Mouse (Mus musculus) thymus, postnatal 14 days (tissue): ENCODE measurements around the gene Uaca.

Experiments used
- DNase-seq: peaks from one replicate; pipeline ENCODE4 v3.0.0; 2021

Gene Uaca

DNA sequence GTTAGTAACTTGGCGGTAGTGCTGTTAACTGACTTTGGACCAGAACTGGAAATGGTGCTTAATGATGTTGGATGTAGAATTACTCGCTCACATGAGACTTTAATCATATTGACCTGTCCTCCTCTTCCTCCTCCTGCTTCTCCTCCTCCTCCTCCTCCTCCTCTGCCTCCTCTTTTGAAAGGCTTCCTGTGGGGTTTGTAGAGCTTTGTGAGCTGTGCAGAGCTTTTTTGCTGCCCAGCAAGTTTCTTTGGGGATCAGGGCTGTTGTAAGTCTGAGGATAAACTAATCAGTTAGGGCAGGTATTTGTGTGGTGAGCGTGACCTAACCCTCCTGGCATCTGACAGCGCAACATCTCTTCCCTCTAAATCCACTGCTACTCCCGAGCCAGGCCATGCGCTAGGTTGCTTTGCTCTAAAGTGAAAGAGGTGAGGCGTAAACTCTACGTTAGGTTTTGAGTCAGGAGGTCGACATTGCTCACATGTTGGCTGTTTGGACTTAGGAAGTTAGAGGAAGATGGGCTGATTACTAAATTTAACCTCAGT is 44.1 kb downstream of the Uaca start:
- no peak for DNase-seq

DNA sequence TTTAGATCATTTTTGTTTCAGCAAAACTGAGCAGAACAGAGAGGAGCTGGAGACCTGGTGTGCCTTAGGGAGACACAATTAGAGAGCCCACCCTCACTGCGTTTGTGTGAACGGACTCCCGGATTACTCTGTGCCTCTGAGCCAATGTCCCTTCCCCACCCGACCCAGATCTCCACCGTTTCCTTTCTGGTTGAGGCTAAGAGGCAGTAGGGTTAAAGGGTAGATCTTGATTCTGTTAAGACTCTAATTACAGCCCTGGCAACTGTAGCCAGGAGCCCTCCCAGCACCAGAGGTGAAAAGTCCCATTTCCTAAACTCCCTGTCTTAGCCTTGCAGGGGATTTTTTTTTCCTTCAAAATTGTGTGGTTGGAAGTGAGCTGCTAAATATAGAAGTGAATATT is 47.1 kb downstream of the Uaca start:
- no peak for DNase-seq

DNA sequence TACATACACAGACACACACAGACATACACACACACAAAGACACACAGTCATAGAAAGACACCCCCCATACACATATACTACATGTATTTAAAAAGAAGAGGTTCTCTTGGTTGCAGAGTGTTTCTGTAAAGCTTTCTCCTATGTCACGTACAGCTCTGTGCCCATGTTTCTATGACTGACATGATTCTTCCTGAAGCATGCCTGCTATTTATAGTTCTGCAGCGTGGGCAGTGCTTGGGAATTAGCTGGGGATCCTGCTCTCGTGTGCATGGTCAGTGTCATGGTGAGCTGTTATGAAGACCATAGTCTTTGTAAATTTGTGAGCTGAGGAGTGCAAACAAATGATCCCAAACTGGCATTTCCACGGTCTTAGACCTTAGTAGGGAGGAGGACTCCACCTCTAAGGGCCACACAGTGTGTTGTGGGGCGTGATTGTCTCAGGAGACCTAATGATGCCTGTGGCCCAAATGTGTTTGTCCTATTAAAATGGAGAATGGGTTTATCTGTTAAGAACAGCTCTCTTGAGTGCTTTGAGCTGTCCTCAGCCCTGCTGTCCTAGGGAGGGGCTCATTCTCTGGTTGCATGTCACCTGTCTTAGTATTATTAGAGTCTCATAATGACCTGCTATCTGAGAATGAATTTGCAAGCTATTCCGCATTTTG is 49.2 kb downstream of the Uaca start:
- no peak for DNase-seq

DNA sequence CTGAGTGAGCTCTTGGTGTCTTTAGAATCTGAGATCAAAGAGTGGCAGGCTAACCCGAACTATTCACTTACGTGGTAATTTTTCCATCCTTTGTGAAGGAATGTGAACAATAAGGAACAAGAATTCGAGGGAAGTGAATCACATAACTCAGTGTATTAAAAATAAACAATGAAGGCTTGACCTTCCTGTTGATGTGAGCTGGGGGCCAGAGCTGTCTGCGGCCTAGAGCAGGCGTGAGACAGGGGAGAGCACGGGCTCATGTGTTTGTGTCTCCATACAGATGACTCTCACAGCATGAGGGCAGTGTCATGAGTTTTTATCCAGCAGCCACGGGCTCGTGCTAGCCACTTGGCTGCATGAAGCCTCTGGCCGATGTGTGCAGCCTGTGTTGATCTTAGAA is 54.4 kb downstream of the Uaca start:
- DNase-seq = no peak

DNA sequence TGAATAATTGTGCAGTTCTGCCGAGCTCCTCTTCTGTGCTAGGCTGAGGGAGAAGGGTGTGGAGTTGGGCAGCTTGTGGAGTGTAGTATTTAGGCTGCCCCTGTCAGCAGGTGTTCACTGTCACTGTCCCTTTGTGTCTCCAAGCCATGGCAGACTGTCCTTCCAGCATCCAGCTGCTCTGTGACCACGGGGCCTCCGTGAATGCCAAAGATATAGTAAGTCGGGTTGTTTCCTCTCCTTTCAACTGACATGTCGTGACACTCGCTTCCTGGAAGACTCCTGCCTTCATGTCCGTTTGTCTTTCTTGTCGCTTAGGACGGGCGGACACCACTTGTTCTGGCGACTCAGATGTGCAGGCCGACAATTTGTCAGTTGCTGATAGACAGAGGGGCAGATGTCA is 55.6 kb downstream of the Uaca start:
- DNase-seq = no peak

DNA sequence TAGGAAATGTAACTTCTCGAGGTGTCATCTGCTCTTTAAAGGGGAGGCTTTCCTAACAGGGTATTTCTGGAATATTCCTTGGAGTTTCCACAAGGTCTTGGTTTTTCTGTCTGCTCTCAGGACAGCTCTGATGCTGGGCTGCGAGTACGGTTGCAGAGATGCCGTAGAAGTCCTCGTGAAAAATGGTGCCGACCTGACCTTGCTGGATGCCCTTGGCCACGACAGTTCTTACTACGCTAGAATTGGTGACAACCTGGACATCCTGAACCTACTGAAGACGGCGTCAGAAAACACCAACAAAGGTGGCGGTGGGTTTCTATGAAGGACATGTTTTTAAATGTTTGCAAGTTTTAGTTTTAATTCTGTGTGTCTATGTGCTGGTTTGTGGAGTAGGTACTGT is 59.9 kb downstream of the Uaca start:
- DNase-seq = no peak

DNA sequence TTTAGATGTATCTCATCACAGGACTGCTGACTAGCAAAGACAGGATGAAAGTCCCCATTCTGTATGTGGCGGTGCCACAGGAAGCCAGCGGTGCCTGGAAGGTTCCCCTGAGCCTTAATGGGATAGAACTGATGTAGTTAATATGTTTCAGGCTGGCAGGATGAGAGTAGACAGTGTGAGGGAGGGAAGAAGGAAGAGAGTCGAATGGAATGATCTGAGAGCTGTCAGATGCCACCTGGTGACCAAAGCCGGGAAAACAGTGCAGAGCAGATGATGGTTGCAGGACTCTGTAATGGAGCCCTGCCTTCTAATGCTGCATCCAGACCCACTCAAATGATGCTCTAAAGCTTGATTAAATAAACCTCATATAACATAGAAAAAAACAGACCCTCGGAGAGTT is 63.5 kb downstream of the Uaca start:
- DNase-seq = peak; percentile 60

DNA sequence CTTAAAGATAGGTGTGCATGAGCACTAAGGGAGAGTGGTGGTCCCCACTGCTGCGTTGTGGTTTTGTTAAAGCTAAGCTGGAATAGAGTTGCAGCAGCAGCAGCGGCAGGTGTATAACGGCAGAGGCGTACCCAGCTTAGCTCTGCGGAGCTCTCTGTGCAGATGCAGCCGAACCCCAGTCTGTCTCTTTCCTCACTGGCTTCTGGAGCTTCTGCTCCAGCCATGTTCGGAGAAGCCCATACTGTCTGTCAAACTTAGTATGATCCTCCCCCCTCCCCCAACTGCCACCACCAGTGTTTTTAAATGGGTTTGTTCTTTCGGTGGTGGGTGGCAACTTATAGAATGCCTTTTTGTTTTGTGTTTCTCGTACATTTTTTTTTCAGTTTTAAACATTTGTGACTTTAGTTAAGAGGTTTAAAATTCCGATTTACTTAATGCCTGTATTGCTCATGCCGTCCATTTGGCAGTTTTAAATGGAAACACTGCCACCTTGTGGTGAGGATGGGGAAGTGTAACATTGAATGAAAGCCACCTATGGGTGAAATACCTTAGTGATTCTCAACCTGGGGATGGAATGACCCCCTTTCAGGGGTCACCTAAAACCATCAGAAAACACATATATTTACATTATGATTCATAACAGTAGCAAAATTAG is 64.1 kb downstream of the Uaca start:
- DNase-seq = peak; percentile 56

DNA sequence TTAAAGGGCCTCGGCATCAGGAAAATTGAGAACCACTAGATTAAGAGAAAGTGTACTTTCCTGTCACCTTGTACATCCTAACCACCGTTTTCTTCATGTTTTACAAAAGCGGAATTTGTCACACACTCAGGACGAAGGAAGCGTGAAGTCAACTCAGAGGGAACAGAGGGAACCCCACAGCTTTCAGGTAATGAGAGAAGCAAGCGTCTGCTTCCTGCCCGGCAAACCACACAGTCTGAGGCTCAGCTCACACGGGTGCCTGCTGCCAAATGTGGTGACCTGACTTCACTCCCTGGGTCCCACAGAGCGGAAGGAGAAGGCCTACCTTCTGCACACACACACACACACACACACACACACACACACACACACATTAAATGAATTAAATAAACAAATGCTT is 64.7 kb downstream of the Uaca start:
- DNase-seq = peak; percentile 60

DNA sequence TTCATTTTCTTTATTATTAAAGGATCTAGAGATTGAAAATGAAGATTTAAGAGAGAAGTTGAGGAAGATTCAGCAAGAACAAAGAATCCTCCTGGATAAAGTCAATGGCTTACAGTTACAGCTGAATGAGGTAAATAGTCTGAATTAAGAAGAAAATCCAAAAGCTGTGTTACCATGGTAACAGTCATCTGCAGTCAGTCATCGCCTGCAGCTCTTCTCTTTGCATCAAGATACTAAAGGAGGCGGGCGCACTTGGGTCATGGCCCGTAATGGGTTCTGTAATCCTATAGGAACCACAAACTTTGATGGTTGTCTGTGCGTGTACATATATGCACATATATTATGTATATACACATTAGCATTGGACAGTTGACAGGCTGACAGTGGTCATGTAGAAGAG is 66.7 kb downstream of the Uaca start:
- no peak for DNase-seq

DNA sequence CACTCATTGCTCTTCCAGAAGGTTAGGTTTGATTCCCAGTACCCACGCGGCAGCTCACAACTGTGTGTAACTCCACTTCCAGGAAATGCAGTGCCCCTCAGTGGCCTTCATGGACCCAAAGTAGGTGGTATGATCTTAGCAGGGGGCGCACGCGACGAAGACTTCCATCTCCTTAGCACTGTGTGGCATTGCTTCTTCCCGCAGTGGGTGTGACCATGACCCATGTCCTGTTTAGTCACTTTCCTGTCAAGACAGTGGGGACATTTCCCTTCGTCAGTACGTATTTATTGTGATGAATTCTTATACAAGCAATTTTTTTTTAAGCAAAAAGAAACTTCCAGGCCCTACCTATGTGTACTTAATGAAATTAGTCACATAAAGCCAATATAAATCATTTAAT is 70.3 kb downstream of the Uaca start:
- DNase-seq = no peak

DNA sequence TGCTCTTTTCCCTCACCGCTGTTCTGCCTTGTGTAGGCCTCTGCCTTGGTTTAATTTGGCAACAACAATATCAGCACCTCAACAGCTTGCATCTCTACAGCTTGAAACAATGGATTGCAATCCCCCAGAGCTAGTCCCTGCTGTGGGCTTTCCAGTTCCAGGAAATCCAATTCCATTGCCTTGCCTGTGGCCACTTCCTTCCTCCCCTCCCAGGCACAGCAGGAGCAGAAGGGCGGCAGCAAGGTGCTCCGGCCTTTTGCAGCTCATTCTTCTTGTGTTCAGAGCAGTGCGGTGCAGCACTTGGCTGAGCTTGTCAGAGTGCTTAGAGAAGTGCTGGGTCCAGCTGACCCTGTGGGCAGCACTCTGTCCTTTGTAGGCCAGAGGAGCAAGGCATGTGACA is 71.5 kb downstream of the Uaca start:
- no peak for DNase-seq

DNA sequence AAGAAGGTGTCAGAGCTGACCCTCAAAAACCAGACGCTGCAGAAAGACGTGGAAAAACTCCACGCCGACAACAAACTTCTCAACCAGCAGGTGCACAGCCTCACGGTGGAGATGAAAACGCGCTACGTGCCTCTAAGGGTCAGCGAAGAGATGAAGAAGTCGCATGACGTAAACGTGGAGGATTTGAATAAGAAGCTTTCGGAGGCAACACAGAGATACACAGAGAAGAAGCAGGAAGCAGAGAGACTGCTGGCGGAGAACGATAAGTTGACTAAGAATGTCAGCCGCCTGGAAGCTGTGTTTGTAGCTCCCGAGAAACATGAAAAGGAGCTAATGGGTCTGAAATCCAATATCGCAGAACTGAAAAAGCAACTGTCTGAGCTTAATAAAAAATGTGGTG is 76.1 kb downstream of the Uaca start:
- DNase-seq = no peak

DNA sequence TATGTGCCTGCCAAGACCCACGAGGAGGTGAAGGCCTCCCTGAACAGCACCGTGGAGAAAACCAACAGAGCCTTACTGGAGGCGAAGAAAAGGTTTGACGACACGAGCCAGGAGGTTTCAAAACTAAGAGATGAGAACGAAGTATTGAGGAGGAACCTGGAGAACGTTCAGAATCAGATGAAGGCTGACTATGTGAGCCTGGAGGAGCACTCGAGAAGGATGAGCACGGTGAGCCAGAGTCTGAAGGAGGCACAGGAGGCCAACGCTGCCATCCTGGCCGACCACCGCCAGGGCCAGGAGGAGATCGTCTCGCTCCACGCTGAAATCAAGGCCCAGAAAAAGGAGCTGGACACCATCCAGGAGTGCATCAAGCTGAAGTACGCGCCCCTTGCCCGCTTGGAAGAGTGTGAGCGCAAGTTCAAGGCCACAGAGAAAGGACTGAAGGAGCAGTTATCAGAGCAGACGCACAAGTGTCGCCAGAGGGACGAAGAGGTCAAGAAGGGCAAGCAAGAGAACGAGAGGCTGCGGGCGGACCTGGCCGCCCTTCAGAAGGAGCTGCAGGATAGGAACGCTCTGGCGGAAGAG is 76.7 kb downstream of the Uaca start:
- no peak for DNase-seq

DNA sequence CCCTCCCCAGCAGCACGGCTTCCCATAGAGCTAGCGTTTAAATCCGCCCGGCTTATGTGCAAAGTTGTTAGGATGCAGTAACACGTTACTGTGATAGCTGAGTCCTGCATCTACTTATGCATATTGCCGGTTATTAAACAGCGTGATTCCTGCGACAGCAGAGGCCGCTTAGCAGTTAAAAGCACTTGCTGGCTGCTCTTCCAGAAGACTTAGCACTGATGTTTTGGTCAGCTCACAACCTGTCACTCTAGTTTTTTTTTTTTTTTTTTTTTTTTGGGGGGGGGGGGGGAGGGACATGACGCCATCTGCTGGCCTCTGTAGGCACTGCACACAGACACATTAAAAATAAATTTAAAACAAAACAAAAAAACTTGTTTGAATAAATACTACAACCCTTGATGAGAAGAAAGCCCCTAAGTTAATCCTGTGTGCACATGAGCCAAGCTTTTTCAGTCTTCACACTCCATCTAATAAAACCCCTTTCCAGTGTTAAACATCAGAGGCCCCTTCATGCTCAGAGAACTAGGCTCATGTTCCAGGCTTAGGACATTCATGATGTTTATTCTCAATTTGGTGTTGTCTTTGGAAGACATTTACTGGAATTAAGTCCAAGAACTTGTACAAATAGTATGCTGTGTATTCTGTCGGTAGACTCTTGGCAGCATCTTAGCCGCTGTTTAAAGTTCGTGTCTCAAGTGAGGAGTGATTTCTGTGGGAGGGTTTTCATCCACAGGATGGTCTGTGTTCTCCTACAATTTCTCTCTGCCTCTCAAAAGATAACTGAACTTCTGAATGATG is 79.1 kb downstream of the Uaca start:
- DNase-seq = no peak

DNA sequence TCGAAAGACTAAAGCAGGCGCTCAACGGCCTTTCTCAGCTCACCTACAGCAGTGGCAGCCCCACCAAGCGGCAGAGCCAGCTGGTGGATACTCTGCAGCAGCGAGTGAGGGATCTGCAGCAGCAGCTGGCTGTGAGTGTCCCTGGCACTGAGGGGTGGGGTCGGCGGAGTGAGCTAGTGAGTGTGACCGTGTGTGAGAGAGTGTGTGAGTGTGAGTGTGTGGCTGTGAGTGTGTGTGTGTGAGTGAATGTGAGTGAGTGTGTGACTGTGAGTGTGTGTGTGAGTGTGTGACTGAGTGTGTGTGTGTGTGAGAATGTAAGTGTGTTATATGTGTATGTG is 79.7 kb downstream of the Uaca start:
- no peak for DNase-seq

DNA sequence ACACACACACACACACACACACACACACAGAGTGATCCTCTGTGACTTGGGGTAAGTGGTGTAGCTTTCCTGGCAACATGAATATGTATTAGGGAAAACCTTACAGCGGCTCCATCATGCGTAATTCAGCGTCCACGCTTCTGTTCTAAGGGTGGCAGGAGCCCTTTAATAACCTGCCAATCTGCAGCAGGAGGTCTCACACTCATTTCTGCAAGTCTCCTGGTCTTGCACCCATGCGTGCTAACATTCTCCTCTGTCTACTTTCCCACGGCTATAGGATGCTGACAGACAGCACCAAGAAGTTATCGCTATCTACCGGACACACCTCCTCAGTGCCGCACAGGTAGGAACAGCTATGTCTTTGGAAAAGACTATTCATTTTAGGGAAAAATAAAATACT is 81.7 kb downstream of the Uaca start:
- no peak for DNase-seq

DNA sequence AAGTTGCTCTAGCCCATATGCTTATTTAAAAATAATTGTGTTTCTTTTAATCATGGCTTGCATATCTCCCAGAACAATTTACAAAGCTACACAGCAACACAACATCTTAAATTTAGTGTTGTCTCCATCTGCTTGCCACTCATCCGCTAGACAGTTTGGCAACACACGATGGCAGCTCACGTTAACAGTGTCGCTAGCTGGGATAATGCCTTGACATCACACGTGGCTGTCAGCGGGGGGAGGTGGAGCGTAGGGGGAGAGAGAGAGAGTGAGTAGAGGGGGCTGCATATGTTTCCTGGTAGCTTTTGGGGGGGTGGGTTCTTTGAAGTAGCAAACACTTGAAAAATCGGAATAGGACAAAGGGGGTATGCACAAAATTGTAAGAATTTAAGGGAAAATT is 82.2 kb downstream of the Uaca start:
- no peak for DNase-seq

DNA sequence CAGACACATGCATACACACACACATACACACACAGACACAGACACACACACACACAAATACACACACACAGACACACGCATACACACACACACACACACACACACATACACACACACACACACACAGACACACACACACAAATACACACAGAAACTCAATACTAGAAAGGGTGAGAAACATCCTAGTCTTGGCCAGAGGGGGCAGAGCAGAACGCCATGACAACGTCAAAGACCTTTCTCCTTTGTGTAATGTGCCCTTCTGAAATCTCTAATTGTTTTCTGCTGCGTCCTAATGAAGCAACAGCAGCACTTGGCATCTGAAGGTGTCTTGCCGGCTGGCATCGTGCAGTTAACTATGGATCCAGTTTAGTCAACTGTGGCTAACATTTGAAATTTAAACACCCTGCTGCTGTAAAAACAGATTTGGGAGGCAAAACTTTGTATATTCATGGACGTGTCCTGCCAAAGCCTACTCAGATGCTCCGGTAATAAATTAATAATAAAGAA is 83.8 kb downstream of the Uaca start:
- no peak for DNase-seq

DNA sequence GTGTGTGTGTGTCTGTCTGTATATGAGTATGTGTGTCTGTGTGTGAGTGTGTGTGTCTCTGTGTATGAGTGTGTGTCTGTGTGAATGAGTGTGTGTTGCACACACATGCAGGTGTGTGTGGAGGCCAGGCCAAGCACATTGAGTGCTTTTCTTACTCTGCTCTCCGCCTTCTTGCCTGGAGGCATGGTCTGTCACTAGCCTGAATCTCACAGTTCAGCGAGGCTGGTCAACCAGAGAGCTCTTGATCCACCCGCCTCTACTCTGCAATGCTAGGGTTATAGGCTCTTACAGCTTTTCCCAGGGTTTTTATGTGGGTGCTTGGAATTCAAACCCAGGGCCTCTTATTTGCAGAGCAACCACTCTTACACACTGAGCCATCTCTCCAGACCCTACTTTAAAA is 84.3 kb downstream of the Uaca start:
- no peak for DNase-seq

DNA sequence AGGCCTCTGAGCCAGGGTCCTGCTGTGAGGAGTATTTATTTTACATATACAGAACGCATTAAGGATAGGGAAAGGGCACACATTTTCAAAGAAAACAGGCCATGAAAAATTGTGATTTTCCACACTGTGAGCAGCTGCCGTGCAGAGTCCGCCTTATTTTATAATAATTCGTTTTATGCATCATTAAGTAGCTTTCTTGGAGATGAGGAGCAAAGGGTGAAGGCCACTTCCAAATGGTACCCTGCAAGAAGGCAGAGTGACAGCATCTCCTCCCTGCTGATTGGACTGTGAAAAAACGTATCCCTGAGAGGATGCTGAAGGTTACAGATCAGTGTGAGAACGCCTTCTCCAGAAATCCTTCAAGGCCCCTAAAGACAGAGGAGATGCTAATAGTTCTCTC is 90.8 kb downstream of the Uaca start:
- DNase-seq = no peak

DNA sequence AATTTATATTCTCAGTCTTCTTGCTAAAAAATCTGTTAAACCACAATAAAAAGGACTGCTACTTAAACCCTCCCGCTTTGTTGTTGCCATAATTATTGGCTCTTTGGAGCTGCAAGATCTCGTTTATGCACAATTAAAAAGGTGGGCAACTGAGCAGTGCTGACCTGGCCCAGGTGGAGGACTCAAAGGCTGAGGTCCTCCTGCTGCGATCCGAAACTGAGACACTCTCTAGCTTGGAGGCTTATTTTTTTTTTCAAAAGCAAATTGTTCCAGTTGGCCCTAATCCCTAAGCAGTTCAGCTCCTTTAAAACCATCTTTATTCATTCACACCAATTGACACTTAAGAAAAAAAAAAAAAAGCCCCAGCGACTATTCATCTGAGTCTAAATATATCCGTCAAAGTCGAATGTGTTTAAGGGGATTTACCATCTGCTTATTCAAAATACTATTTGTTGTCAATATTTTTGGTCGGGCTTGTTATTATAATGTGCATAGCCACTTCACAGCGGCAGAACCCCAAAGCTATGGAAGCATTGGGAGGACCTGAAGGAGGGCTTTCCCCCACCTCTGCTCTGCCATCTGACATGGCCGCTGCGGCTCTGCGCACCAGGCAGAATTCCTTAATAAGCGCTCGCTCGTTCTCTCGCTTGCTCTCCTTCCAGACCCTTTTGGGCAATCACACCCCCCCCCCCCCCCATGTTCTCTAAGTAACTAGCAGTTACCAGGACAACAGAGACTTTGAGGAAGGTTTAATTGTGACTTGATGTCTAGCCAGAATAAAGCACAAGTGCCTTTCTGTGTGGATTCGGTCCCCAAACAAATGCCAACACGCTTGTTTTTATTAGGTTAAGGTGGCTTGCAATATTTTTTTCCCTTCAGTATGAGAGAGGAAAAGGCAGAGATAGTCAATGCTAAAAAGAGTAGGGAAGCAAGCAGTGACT is 92.4 kb downstream of the Uaca start:
- no peak for DNase-seq
